ENCODE assay signal across 9 mouse cellular contexts in genomic region chr3:86758727-86759126, GRCm38 (mm10).
A peak's percentile ranks its signal among the peaks of the same experiment; 100 is the strongest.
DNase-seq lines count a peak whose midpoint lies in the region; ATAC-seq lines count a peak whose summit lies in the region.
"Had no signal": no experiment of that assay in that cellular context is flagged by ENCODE, and none has a peak within 500 bp of the region (broad histone marks: within the 10 kb centered on the region; RNA-seq: fewer than 3 reads in every experiment).

No protein-coding gene starts in this region.

- peaks cover 3% of the 10 kb centered on the region; the same call in 1 of the 2 replicates for H3K4me1 ChIP-seq in heart, embryonic 12.5 days (replicated peaks)
- no peaks in the 10 kb centered on the region for H3K4me1 ChIP-seq in heart, embryonic 15.5 days (replicated peaks)

- no peak overlapping the region for H3K4me2 ChIP-seq in heart, embryonic 12.5 days
- H3K4me2 ChIP-seq in heart, embryonic 15.5 days = peak overlapping the region; percentile 13; the same call in 1 of the 2 replicates

- H3K79me2 ChIP-seq in macrophage (ENCODE audit: inconsistent target) = no peaks in the 10 kb centered on the region

- no peak for ATAC-seq in heart, embryonic 12.5 days (ENCODE audit: insufficient number of reproducible peaks, low FRiP score)
- ATAC-seq in heart, embryonic 15.5 days (replicated peaks; ENCODE audit: insufficient number of reproducible peaks, insufficient read depth, low FRiP score, low read depth) = no peak

- DNase-seq in heart, postnatal 4 days = no peak
- peak; percentile 21 for DNase-seq in CD4-positive, CD25-positive, alpha-beta regulatory T cell, adult 2 months (ENCODE audit: low read depth, low spot score)
- no peak for DNase-seq in kidney, adult 8-10 months
- DNase-seq in testis, postnatal 10 days (ENCODE audit: low spot score) = no peak
- DNase-seq in urinary bladder, postnatal 10 days (ENCODE audit: low spot score) = no peak
- DNase-seq: adrenal gland, adult 8-10 months had no signal

- H3K36me3 ChIP-seq in heart, embryonic 12.5 days = no peaks in the 10 kb centered on the region
- no peaks in the 10 kb centered on the region for H3K36me3 ChIP-seq in heart, embryonic 15.5 days
- H3K36me3 ChIP-seq in macrophage (ENCODE audit: inconsistent target) = no peaks in the 10 kb centered on the region

- no peaks in the 10 kb centered on the region for H3K9me3 ChIP-seq in heart, embryonic 12.5 days (replicated peaks)
- H3K9me3 ChIP-seq in heart, embryonic 15.5 days (replicated peaks) = no peaks in the 10 kb centered on the region

- H3K9ac ChIP-seq in heart, embryonic 12.5 days = no peak overlapping the region
- no peak overlapping the region for H3K9ac ChIP-seq in heart, embryonic 15.5 days

- H3K27ac ChIP-seq in heart, embryonic 12.5 days (ENCODE audit: poor library complexity, severe bottlenecking) = no peak overlapping the region
- H3K27ac ChIP-seq in heart, embryonic 15.5 days = no peak overlapping the region
- H3K27ac ChIP-seq in macrophage = peak overlapping the region; percentile 42

- 0 out of 2 replicates have a peak overlapping the region, but pooled peaks have one; percentile 4 for H3K4me3 ChIP-seq in heart, embryonic 12.5 days
- H3K4me3 ChIP-seq in heart, embryonic 15.5 days = no peak overlapping the region
- peak overlapping the region; percentile 34 for H3K4me3 ChIP-seq in macrophage (ENCODE audit: inconsistent target)

- no peaks in the 10 kb centered on the region for H3K27me3 ChIP-seq in heart, embryonic 12.5 days (replicated peaks)
- no peaks in the 10 kb centered on the region for H3K27me3 ChIP-seq in heart, embryonic 15.5 days

- WGBS in heart, embryonic 12.5 days = 60% methylated on average over 6 of the region's 6 CpGs
- WGBS in heart, embryonic 15.5 days = 60% methylated on average over 6 of the region's 6 CpGs
- WGBS in macrophage (ENCODE audit: missing documents) = 9% methylated on average over 6 of the region's 6 CpGs
